Mouse (Mus musculus): ENCODE results near the gene Ttc3.

The Ttc3 gene

GRCm38 (mm10) chr16:94504192-94504591 is 133.8 kb downstream of the Ttc3 start:
- no peak for DNase-seq (ENCODE audit: low spot score in 2 of 2)

- DNase-seq (ENCODE audit: low spot score in 2 of 2), result no peak
These were observed 136.7 kb downstream of the Ttc3 start for GRCm38 (mm10) chr16:94507071-94507470.

GRCm38 (mm10) chr16:94508769-94509168 is 138.4 kb downstream of the Ttc3 start:
- no peak for DNase-seq (ENCODE audit: low spot score in 2 of 2)

- no peak for DNase-seq (ENCODE audit: low spot score in 2 of 2)
These were observed 139.6 kb downstream of the Ttc3 start for GRCm38 (mm10) chr16:94509983-94510382.

- DNase-seq (ENCODE audit: low spot score in 2 of 2), result no peak
These were observed 147.2 kb downstream of the Ttc3 start for GRCm38 (mm10) chr16:94517606-94518005.
